Mouse (Mus musculus): ENCODE measurements around the gene Ywhag. TPM values are rescaled to one million over a fixed set of nuclear protein-coding genes. Genes with fewer than 3 reads are reported as not detected.

The Ywhag gene
- polyA plus RNA-seq, 1 experiment from 2014 or later: 168 TPM

- Histone ChIP-seq H3K36me3 (no peaks in the 10 kb centered on the region), H3K9me3 (no peaks in the 10 kb centered on the region), H3K9ac (peak overlapping the region; percentile 89), H3K4me3 (peak overlapping the region; percentile 68), H3K27me3 (no peaks in the 10 kb centered on the region), H3K4me2 (peak overlapping the region; percentile 95), H3K4me1 (peaks cover 27% of the 10 kb centered on the region), H3K27ac (peak overlapping the region; percentile 97)
- under 1% methylated on average over 64 of the region's 64 CpGs for WGBS
- peak; percentile 96 for ATAC-seq (ENCODE audit: insufficient number of reproducible peaks, low FRiP score, low TSS enrichment, low read depth)
Measured at GRCm38 (mm10) chr5:135962492-135963279, 28.3 kb upstream of the Ywhag start.

GRCm38 (mm10) chr5:135962125-135962491 lies 27.7 kb upstream of the Ywhag start:
- WGBS: 0% methylated on average over 11 of the region's 11 CpGs
- no peaks in the 10 kb centered on the region for H3K27me3 ChIP-seq
- H3K9me3 ChIP-seq: no peaks in the 10 kb centered on the region
- H3K4me3 ChIP-seq: peak overlapping the region; percentile 68
- peak overlapping the region; percentile 97 for H3K27ac ChIP-seq
- no peak overlapping the region for H3K9ac ChIP-seq
- peak overlapping the region; percentile 95 for H3K4me2 ChIP-seq
- H3K4me1 ChIP-seq: peaks cover 29% of the 10 kb centered on the region
- no peak for ATAC-seq (ENCODE audit: insufficient number of reproducible peaks, low FRiP score, low TSS enrichment, low read depth)
- H3K36me3 ChIP-seq: no peaks in the 10 kb centered on the region

- ATAC-seq (ENCODE audit: insufficient number of reproducible peaks, low FRiP score, low TSS enrichment, low read depth): no peak
- peak overlapping the region; percentile 97; the same call in 1 of the 2 replicates for H3K27ac ChIP-seq
- peaks cover 35% of the 10 kb centered on the region for H3K4me1 ChIP-seq
- no peak overlapping the region for H3K9ac ChIP-seq
- no peaks in the 10 kb centered on the region for H3K27me3 ChIP-seq
- 95% methylated on average over 15 of the region's 15 CpGs for WGBS
- no peaks in the 10 kb centered on the region for H3K36me3 ChIP-seq
- H3K9me3 ChIP-seq: no peaks in the 10 kb centered on the region
- no peak overlapping the region for H3K4me3 ChIP-seq
- no peak overlapping the region; the same call in 1 of the 2 replicates for H3K4me2 ChIP-seq
Measured at GRCm38 (mm10) chr5:135960909-135961635, 26.7 kb upstream of the Ywhag start.

GRCm38 (mm10) chr5:135959911-135960310 lies 25.5 kb upstream of the Ywhag start:
- Histone ChIP-seq H3K27ac (no peak overlapping the region), H3K4me1 (peaks cover 25% of the 10 kb centered on the region), H3K27me3 (no peaks in the 10 kb centered on the region), H3K4me2 (no peak overlapping the region), H3K36me3 (no peaks in the 10 kb centered on the region), H3K9me3 (no peaks in the 10 kb centered on the region), H3K4me3 (no peak overlapping the region), H3K9ac (no peak overlapping the region)
- no peak for ATAC-seq (ENCODE audit: insufficient number of reproducible peaks, low FRiP score, low TSS enrichment, low read depth)
- WGBS: 87% methylated on average over 7 of the region's 7 CpGs

- 89% methylated on average over 4 of the region's 4 CpGs for WGBS
- H3K36me3 ChIP-seq: no peaks in the 10 kb centered on the region
- no peak overlapping the region for H3K4me3 ChIP-seq
- H3K4me2 ChIP-seq: peak overlapping the region; percentile 47; the same call in 1 of the 2 replicates
- no peak overlapping the region for H3K9ac ChIP-seq
- H3K27me3 ChIP-seq: no peaks in the 10 kb centered on the region
- no peaks in the 10 kb centered on the region for H3K9me3 ChIP-seq
- H3K27ac ChIP-seq: peak overlapping the region; percentile 82
- peaks cover 23% of the 10 kb centered on the region for H3K4me1 ChIP-seq
- ATAC-seq (ENCODE audit: insufficient number of reproducible peaks, low FRiP score, low TSS enrichment, low read depth): no peak
Measured at GRCm38 (mm10) chr5:135958367-135958766, 24.0 kb upstream of the Ywhag start.

- peak overlapping the region; percentile 37 for H3K4me3 ChIP-seq
- no peaks in the 10 kb centered on the region for H3K36me3 ChIP-seq
- H3K9ac ChIP-seq: no peak overlapping the region
- no peaks in the 10 kb centered on the region for H3K27me3 ChIP-seq
- H3K4me2 ChIP-seq: peak overlapping the region; percentile 47
- H3K27ac ChIP-seq: peak overlapping the region; percentile 82
- WGBS: 8% methylated on average over 28 of the region's 28 CpGs
- ATAC-seq (ENCODE audit: insufficient number of reproducible peaks, low FRiP score, low TSS enrichment, low read depth): peak; percentile 85
- peaks cover 20% of the 10 kb centered on the region for H3K4me1 ChIP-seq
- no peaks in the 10 kb centered on the region for H3K9me3 ChIP-seq
Measured at GRCm38 (mm10) chr5:135957207-135957974, 23.0 kb upstream of the Ywhag start.

- peak overlapping the region; percentile 37; the same call in 1 of the 2 replicates for H3K4me3 ChIP-seq
- H3K27ac ChIP-seq: peak overlapping the region; percentile 82
- 74% methylated on average over 9 of the region's 9 CpGs for WGBS
- H3K36me3 ChIP-seq: no peaks in the 10 kb centered on the region
- H3K4me2 ChIP-seq: peak overlapping the region; percentile 47
- H3K9ac ChIP-seq: no peak overlapping the region
- no peaks in the 10 kb centered on the region for H3K9me3 ChIP-seq
- no peaks in the 10 kb centered on the region for H3K27me3 ChIP-seq
- peaks cover 14% of the 10 kb centered on the region for H3K4me1 ChIP-seq
- no peak for ATAC-seq (ENCODE audit: insufficient number of reproducible peaks, low FRiP score, low TSS enrichment, low read depth)
Measured at GRCm38 (mm10) chr5:135956300-135957206, 22.1 kb upstream of the Ywhag start.

GRCm38 (mm10) chr5:135952830-135953229 lies 18.4 kb upstream of the Ywhag start:
- 98% methylated on average over 2 of the region's 2 CpGs for WGBS
- Histone ChIP-seq H3K4me2 (no peak overlapping the region), H3K36me3 (no peaks in the 10 kb centered on the region), H3K9me3 (no peaks in the 10 kb centered on the region), H3K4me1 (peaks cover 8% of the 10 kb centered on the region), H3K27me3 (no peaks in the 10 kb centered on the region), H3K4me3 (no peak overlapping the region), H3K27ac (no peak overlapping the region), H3K9ac (no peak overlapping the region)
- no peak for ATAC-seq (ENCODE audit: insufficient number of reproducible peaks, low FRiP score, low TSS enrichment, low read depth)

GRCm38 (mm10) chr5:135951660-135952059 lies 17.2 kb upstream of the Ywhag start:
- Histone ChIP-seq H3K36me3 (no peaks in the 10 kb centered on the region), H3K4me3 (no peak overlapping the region), H3K9ac (no peak overlapping the region), H3K4me2 (no peak overlapping the region), H3K4me1 (peaks cover under 1% of the 10 kb centered on the region), H3K27ac (no peak overlapping the region), H3K27me3 (no peaks in the 10 kb centered on the region), H3K9me3 (no peaks in the 10 kb centered on the region)
- no peak for ATAC-seq (ENCODE audit: insufficient number of reproducible peaks, low FRiP score, low TSS enrichment, low read depth)
- 95% methylated on average over 2 of the region's 2 CpGs for WGBS

GRCm38 (mm10) chr5:135950710-135951412 lies 16.4 kb upstream of the Ywhag start:
- Histone ChIP-seq H3K4me3 (no peak overlapping the region), H3K27me3 (no peaks in the 10 kb centered on the region), H3K27ac (no peak overlapping the region), H3K36me3 (no peaks in the 10 kb centered on the region), H3K4me2 (no peak overlapping the region), H3K9ac (no peak overlapping the region), H3K4me1 (peaks cover 6% of the 10 kb centered on the region), H3K9me3 (no peaks in the 10 kb centered on the region)
- 76% methylated on average over 11 of the region's 11 CpGs for WGBS
- ATAC-seq (ENCODE audit: insufficient number of reproducible peaks, low FRiP score, low TSS enrichment, low read depth): no peak
